Mouse (Mus musculus): ENCODE measurements around the gene Dnajb12. TPM values are rescaled to one million over a fixed set of nuclear protein-coding genes. Genes with fewer than 3 reads are reported as not detected.
A peak's percentile ranks its signal among the peaks of the same experiment; 100 is the strongest.

Dnajb12 gene
- total and polyA plus RNA-seq, 2 experiments from 2014 or later = 23.5 to 41.1 TPM

DNA sequence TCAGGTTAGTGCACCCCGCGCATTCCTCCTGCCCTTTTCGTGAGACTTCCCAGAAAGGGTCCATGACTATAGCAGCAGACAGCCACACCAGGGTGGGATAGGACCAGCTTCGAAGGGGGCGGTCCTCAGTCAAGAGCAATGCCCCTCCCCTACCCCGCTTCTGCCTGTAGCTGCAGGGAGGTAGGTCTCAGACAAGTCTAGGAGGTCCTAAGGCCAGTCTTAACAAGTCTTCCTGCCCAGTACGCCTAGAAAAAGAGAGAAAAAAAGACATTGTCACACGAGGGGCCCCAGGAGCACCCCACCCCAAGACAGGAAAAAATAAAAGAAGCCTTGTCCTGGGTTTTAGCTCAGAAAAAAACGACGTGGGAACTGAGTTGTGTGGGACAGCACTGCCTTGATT lies 37.3 kb downstream of the Dnajb12 start:
- H3K4me2 ChIP-seq (ENCODE audit: low read depth) = peak overlapping the region; percentile 46
- H3K27ac ChIP-seq (ENCODE audit: low read depth, low read length) = peak overlapping the region; percentile 30; the same call in 1 of the 2 replicates
- peak overlapping the region; percentile 33 for H3K9ac ChIP-seq
- H3K4me1 ChIP-seq (ENCODE audit: insufficient read depth) = peaks cover 20% of the 10 kb centered on the region
- ATAC-seq (peak; percentile 59), DNase-seq (no peak)
- H3K36me3 ChIP-seq (ENCODE audit: insufficient read depth) = no peaks in the 10 kb centered on the region
- H3K9me3 ChIP-seq (ENCODE audit: low read length) = no peaks in the 10 kb centered on the region
- 2% methylated on average over 10 of the region's 10 CpGs for WGBS
- TF ChIP-seq CTCF (IDR thresholded peaks at IDR 0.05; ENCODE audit: low read depth) = no peak
- H3K4me3 ChIP-seq (ENCODE audit: low read depth, low read length) = no peak overlapping the region
- no peaks in the 10 kb centered on the region for H3K27me3 ChIP-seq (ENCODE audit: insufficient read depth, low read length)

DNA sequence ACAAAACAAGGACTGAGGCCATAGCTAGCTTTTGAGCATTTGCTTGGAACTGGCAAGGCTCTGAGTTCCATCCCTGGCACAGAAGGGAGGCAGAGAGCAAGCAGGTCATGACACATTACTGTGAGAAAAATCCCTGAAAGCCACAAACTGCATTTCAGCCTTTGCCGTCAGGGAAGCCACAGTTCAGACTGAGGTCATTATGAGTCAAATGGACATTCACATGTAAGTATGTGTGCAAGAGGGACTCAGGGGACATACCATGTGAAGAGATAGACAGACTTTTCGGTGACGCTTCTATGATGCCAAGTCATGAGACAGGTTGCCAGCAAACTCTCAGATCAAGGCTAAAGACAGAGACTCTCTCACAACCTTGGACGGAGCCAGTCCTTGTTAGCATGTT lies 38.8 kb downstream of the Dnajb12 start:
- no peak for ATAC-seq
- no peak overlapping the region for H3K27ac ChIP-seq (ENCODE audit: low read depth, low read length)
- H3K9me3 ChIP-seq (ENCODE audit: low read length) = no peaks in the 10 kb centered on the region
- H3K4me1 ChIP-seq (ENCODE audit: insufficient read depth) = peaks cover 20% of the 10 kb centered on the region
- no peak overlapping the region for H3K4me2 ChIP-seq (ENCODE audit: low read depth)
- no peaks in the 10 kb centered on the region for H3K27me3 ChIP-seq (ENCODE audit: insufficient read depth, low read length)
- no peak for DNase-seq
- no peak overlapping the region for H3K4me3 ChIP-seq (ENCODE audit: low read depth, low read length)
- H3K36me3 ChIP-seq (ENCODE audit: insufficient read depth) = no peaks in the 10 kb centered on the region
- WGBS = 88% methylated on average over 4 of the region's 4 CpGs
- no peak overlapping the region for H3K9ac ChIP-seq
- no peak for TF ChIP-seq CTCF (IDR thresholded peaks at IDR 0.05; ENCODE audit: low read depth)

DNA sequence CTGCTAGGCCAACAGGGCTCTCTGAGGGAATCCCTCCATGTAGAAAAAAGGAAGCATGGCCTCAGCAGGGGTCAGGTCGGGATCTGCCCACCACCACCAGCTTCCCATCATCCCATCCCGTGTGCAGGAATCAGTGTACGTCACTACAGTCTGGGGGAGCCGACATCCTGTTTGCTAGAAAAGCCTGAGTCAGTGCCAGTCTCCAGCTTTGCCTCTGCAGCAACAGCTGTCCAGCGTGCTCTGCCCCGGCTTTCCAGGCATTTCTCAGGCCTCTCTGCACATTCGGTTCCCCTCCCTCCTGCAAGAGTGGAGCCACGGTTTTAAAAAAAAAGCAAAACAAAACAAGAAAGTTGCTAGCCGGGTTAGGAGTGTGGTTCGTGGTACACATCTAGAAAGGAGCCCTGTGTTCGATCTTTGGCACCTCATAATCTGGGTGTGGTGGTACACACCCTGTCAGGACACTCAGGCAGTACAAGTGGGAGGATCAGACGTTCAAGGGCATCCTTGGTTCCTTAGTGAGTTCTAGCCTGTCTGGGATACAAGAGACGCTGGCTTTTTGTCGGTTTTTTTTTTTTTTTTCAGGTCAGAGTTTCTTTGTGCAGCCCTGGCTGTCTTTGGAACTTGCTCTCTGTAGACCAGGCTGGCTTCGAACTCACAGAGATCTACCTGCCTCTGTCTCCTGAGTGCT lies 40.3 kb downstream of the Dnajb12 start:
- H3K4me1 ChIP-seq (ENCODE audit: insufficient read depth) = peaks cover 20% of the 10 kb centered on the region
- no peak overlapping the region for H3K27ac ChIP-seq (ENCODE audit: low read depth, low read length)
- H3K4me3 ChIP-seq (ENCODE audit: low read depth, low read length) = no peak overlapping the region
- H3K27me3 ChIP-seq (ENCODE audit: insufficient read depth, low read length) = no peaks in the 10 kb centered on the region
- no peak overlapping the region for H3K9ac ChIP-seq
- H3K9me3 ChIP-seq (ENCODE audit: low read length) = no peaks in the 10 kb centered on the region
- H3K36me3 ChIP-seq (ENCODE audit: insufficient read depth) = no peaks in the 10 kb centered on the region
- DNase-seq = no peak
- no peak overlapping the region for H3K4me2 ChIP-seq (ENCODE audit: low read depth)
- no peak for TF ChIP-seq CTCF (IDR thresholded peaks at IDR 0.05; ENCODE audit: low read depth)
- ATAC-seq = no peak
- WGBS = 50% methylated on average over 15 of the region's 15 CpGs

DNA sequence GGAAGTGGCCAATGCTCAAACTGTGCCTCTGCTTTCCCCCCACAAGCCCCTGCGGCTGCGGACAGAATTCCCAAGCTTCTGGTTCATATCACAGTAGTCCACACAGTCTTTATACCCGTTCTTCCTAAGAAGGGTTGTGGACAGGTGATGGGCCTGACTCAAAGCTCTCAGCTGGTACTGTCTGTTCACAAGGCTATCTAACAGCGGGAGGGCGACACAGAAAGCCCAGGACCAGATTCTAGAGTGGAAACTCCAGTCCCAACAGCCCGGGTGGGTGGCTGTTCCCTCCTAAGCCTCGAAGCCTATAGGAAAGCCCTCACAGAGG lies 41.1 kb downstream of the Dnajb12 start:
- ATAC-seq = no peak; the same call in 1 of the 2 replicates

DNA sequence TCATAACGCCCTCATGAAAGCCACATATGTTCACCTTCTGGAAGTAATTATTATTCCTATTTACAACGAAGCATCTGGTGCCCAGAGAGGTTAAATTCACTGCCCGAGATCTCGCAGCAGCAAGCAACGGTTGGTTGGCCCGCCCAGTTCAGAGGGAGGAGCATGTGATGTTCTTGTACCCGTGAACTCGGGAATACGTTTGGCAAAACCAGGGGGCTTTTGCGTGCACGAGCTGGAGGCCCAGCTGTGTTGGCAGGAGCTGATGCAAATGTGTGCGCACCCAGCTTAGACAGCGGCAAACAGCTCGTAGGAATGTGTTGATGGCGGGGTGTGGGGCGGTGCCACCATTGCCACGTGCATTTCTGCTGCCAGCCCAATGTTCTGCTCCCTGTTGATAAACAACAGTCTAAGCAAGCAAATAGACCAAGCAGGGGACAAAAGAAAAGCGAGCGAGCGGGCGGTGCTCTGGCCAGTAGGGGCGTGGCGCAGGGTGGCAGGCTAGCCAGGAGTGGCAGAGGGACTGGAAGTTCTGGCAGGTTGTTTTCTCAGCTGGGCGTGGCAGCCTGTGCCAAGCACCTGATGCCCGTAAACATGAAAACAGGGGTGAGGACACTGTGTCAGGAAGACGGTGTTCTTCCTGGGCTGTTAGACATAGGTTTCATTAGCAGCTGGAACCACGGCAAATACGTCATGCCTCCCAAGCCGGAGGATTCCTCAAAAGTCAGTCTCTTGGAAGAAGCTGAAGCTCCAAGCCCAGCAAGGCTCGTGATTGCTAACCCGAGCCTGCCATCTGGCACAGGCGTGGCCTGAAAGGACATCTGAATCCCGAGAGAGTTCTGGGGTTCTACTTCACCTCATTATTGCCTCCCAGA lies 41.7 kb downstream of the Dnajb12 start:
- peak; percentile 92 for ATAC-seq

More for the DNA sequence above, 41.1 kb downstream of the Dnajb12 start:
- Histone ChIP-seq H3K4me3 (ENCODE audit: low read depth, low read length) (peak overlapping the region; percentile 36), H3K9ac (peak overlapping the region; percentile 60), H3K4me1 (ENCODE audit: insufficient read depth) (peaks cover 20% of the 10 kb centered on the region), H3K4me2 (ENCODE audit: low read depth) (peak overlapping the region; percentile 83), H3K36me3 (ENCODE audit: insufficient read depth) (no peaks in the 10 kb centered on the region), H3K27ac (ENCODE audit: low read depth, low read length) (peak overlapping the region; percentile 71), H3K27me3 (ENCODE audit: insufficient read depth, low read length) (no peaks in the 10 kb centered on the region), H3K9me3 (ENCODE audit: low read length) (no peaks in the 10 kb centered on the region)
- DNase-seq = no peak
- WGBS = 20% methylated on average over 7 of the region's 7 CpGs
- TF ChIP-seq CTCF (IDR thresholded peaks at IDR 0.05; ENCODE audit: low read depth) = no peak

DNA sequence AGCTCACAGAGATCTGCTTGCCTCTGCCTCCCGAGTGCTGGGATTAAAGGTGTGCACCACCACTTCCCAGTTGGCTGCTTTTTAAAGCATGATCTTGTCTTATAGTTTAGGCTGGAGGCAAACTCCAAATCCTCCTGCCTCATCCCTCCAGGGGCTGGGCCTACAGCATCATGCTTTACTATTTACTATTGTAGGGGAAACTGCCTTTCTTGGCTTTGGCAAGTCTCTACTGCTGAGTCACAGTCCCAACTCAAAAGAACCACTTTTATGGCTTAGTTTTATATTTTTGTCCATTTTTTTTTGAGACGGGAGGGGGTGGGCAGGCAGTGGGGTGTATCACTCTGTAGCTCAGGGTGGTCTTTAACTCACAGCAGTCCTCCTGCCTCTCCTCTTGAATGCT lies 44.1 kb downstream of the Dnajb12 start:
- 84% methylated on average over 2 of the region's 2 CpGs for WGBS
- TF ChIP-seq CTCF (IDR thresholded peaks at IDR 0.05; ENCODE audit: low read depth) = no peak
- Histone ChIP-seq H3K27ac (ENCODE audit: low read depth, low read length) (no peak overlapping the region), H3K9me3 (ENCODE audit: low read length) (no peaks in the 10 kb centered on the region), H3K9ac (no peak overlapping the region), H3K4me2 (ENCODE audit: low read depth) (no peak overlapping the region), H3K36me3 (ENCODE audit: insufficient read depth) (no peaks in the 10 kb centered on the region), H3K4me3 (ENCODE audit: low read depth, low read length) (no peak overlapping the region), H3K4me1 (ENCODE audit: insufficient read depth) (peaks cover 9% of the 10 kb centered on the region), H3K27me3 (ENCODE audit: insufficient read depth, low read length) (no peaks in the 10 kb centered on the region)
- no peak for ATAC-seq
- DNase-seq = no peak

More for the DNA sequence above, 41.7 kb downstream of the Dnajb12 start:
- Histone ChIP-seq H3K4me2 (ENCODE audit: low read depth) (peak overlapping the region; percentile 83), H3K9me3 (ENCODE audit: low read length) (no peaks in the 10 kb centered on the region), H3K27ac (ENCODE audit: low read depth, low read length) (peak overlapping the region; percentile 71), H3K27me3 (ENCODE audit: insufficient read depth, low read length) (no peaks in the 10 kb centered on the region), H3K9ac (peak overlapping the region; percentile 60), H3K4me1 (ENCODE audit: insufficient read depth) (peaks cover 18% of the 10 kb centered on the region), H3K4me3 (ENCODE audit: low read depth, low read length) (peak overlapping the region; percentile 36), H3K36me3 (ENCODE audit: insufficient read depth) (no peaks in the 10 kb centered on the region)
- DNase-seq = peak; percentile 85
- 2% methylated on average over 33 of the region's 33 CpGs for WGBS
- TF ChIP-seq CTCF (IDR thresholded peaks at IDR 0.05; ENCODE audit: low read depth) = peak; percentile 50

DNA sequence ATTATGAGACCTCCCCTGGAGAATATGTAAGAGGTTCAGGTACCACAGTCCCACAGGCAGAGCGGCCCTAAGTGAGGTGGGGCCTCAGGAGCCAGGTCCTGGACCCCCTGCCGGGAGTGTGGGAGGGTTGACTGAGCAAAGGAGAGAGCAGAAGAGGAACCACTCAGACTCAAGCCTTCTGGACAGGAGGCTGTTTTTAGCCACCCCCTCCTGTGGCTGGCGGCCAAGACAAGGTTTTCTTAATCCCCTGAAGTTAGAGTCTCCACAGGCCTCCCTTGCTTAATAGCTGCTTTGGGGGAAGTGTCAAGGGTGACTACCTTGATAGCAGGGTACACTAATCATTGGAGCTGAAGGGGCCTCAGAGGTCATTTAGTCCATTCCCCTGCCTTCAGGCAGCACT lies 44.9 kb downstream of the Dnajb12 start:
- Histone ChIP-seq H3K9me3 (ENCODE audit: low read length) (no peaks in the 10 kb centered on the region), H3K36me3 (ENCODE audit: insufficient read depth) (no peaks in the 10 kb centered on the region), H3K27me3 (ENCODE audit: insufficient read depth, low read length) (no peaks in the 10 kb centered on the region), H3K4me1 (ENCODE audit: insufficient read depth) (peaks cover 9% of the 10 kb centered on the region), H3K4me2 (ENCODE audit: low read depth) (no peak overlapping the region), H3K4me3 (ENCODE audit: low read depth, low read length) (no peak overlapping the region), H3K9ac (no peak overlapping the region), H3K27ac (ENCODE audit: low read depth, low read length) (no peak overlapping the region)
- 20% methylated on average over 3 of the region's 3 CpGs for WGBS
- ATAC-seq (no peak), DNase-seq (no peak)
- TF ChIP-seq CTCF (IDR thresholded peaks at IDR 0.05; ENCODE audit: low read depth) = no peak
